ENCODE assay signal across 9 mouse cellular contexts in genomic region chr1:155809706-155810442, GRCm38 (mm10). TPM values are rescaled to one million over a fixed set of nuclear protein-coding genes. Genes with fewer than 3 reads are reported as not detected.
DNase-seq lines count a peak whose midpoint lies in the region; ATAC-seq lines count a peak whose summit lies in the region.
"Had no signal": no experiment of that assay in that cellular context is flagged by ENCODE, and none has a peak within 500 bp of the region (broad histone marks: within the 10 kb centered on the region; RNA-seq: fewer than 3 reads in every experiment).

No protein-coding gene starts in this region.

- 77% methylated on average over 10 of the region's 10 CpGs for WGBS in forebrain, embryonic 12.5 days
- WGBS in forebrain, embryonic 10.5 days, result 83% methylated on average over 10 of the region's 10 CpGs
- WGBS in lung, embryonic 15.5 days, result 35% methylated on average over 10 of the region's 10 CpGs
- WGBS in forebrain, embryonic 16.5 days, result 67% methylated on average over 10 of the region's 10 CpGs

- H3K4me2 ChIP-seq in forebrain, embryonic 12.5 days, result 0 out of 2 replicates have a peak overlapping the region, but pooled peaks have one; percentile 5
- H3K4me2 ChIP-seq in lung, embryonic 15.5 days, result peak overlapping the region; percentile 84
- no peak overlapping the region for H3K4me2 ChIP-seq in forebrain, embryonic 16.5 days (ENCODE audit: low read length)

- DNase-seq in forebrain, embryonic 10.5 days (ENCODE audit: extremely low spot score, low spot score), result no peak
- DNase-seq in Muller cell, postnatal 12 days (ENCODE audit: inconsistent ontology term), result peak; percentile 56
- DNase-seq in heart, postnatal 14 days, result peak; percentile 31 to 51
- peak; percentile 30 to 47 for DNase-seq in urinary bladder, postnatal 36 days (ENCODE audit: low spot score in 2 of 2)

- 0 out of 2 replicates have a peak, but pooled peaks cover 3% of the 10 kb centered on the region for H3K27me3 ChIP-seq in forebrain, embryonic 12.5 days
- H3K27me3 ChIP-seq in forebrain, embryonic 10.5 days (ENCODE audit: poor library complexity, severe bottlenecking), result peaks cover 35% of the 10 kb centered on the region
- H3K27me3 ChIP-seq in lung, embryonic 15.5 days, result no peaks in the 10 kb centered on the region
- no peaks in the 10 kb centered on the region for H3K27me3 ChIP-seq in forebrain, embryonic 16.5 days (replicated peaks; ENCODE audit: control insufficient read depth, insufficient read depth, low read length)

- H3K9me3 ChIP-seq in forebrain, embryonic 12.5 days, result no peaks in the 10 kb centered on the region
- H3K9me3 ChIP-seq in forebrain, embryonic 10.5 days, result no peaks in the 10 kb centered on the region
- H3K9me3 ChIP-seq in lung, embryonic 15.5 days, result no peaks in the 10 kb centered on the region
- no peaks in the 10 kb centered on the region for H3K9me3 ChIP-seq in forebrain, embryonic 16.5 days (ENCODE audit: control insufficient read depth, low read length)

- peaks cover 20% of the 10 kb centered on the region for H3K4me1 ChIP-seq in forebrain, embryonic 12.5 days
- H3K4me1 ChIP-seq in forebrain, embryonic 10.5 days, result peaks cover 28% of the 10 kb centered on the region
- peaks cover 28% of the 10 kb centered on the region for H3K4me1 ChIP-seq in lung, embryonic 15.5 days
- peaks cover 25% of the 10 kb centered on the region for H3K4me1 ChIP-seq in forebrain, embryonic 16.5 days (replicated peaks; ENCODE audit: control insufficient read depth, insufficient read depth, low read length)

- intact Hi-C loops in heart, postnatal 14 days (cut with DNase I), result no loop called here

- no peak overlapping the region for H3K27ac ChIP-seq in forebrain, embryonic 12.5 days
- no peak overlapping the region for H3K27ac ChIP-seq in forebrain, embryonic 10.5 days
- peak overlapping the region; percentile 71 for H3K27ac ChIP-seq in lung, embryonic 15.5 days
- H3K27ac ChIP-seq in forebrain, embryonic 16.5 days (ENCODE audit: low read length), result no peak overlapping the region

- no peak for ATAC-seq in forebrain, embryonic 12.5 days (ENCODE audit: low FRiP score)
- peak; percentile 84 for ATAC-seq in lung, embryonic 15.5 days (ENCODE audit: borderline replicate concordance, extremely low read depth, low FRiP score, low TSS enrichment)
- ATAC-seq in forebrain, embryonic 16.5 days, result no peak
- no peak for ATAC-seq in cerebellum, adult (ENCODE audit: insufficient number of reproducible peaks, low FRiP score, low TSS enrichment)

- no peak overlapping the region for H3K9ac ChIP-seq in forebrain, embryonic 12.5 days
- H3K9ac ChIP-seq in lung, embryonic 15.5 days, result 0 out of 2 replicates have a peak overlapping the region, but pooled peaks have one; percentile 17
- no peak overlapping the region for H3K9ac ChIP-seq in forebrain, embryonic 16.5 days (replicated peaks; ENCODE audit: low read depth, low read length)

- H3K36me3 ChIP-seq in forebrain, embryonic 12.5 days (replicated peaks), result no peaks in the 10 kb centered on the region
- H3K36me3 ChIP-seq in forebrain, embryonic 10.5 days (replicated peaks), result no peaks in the 10 kb centered on the region
- no peaks in the 10 kb centered on the region for H3K36me3 ChIP-seq in lung, embryonic 15.5 days
- no peaks in the 10 kb centered on the region for H3K36me3 ChIP-seq in forebrain, embryonic 16.5 days (ENCODE audit: control insufficient read depth, insufficient read depth)

- H3K4me3 ChIP-seq in forebrain, embryonic 12.5 days (replicated peaks), result no peak overlapping the region
- no peak overlapping the region for H3K4me3 ChIP-seq in forebrain, embryonic 10.5 days
- H3K4me3 ChIP-seq in lung, embryonic 15.5 days, result peak overlapping the region; percentile 6; the same call in 1 of the 2 replicates
- H3K4me3 ChIP-seq in forebrain, embryonic 16.5 days (replicated peaks; ENCODE audit: low read length), result no peak overlapping the region

RNA-seq across cellular contexts. Expression of gene Qsox1, which starts 2.8 kb away (rescaled TPM):
- 16.1 and 16.6 TPM in 2 replicates for polyA plus RNA-seq in forebrain, embryonic 12.5 days (2016; fragmentation: Nextera tagmentation; extraction: Ambion mirVana)
- 15.8 and 16.6 TPM in 2 replicates for polyA plus RNA-seq in forebrain, embryonic 10.5 days (2016; fragmentation: Nextera tagmentation; extraction: Ambion mirVana)
- total RNA-seq in heart, postnatal 14 days (2021), result 10 to 100 TPM; 45.5 to 55.2 TPM
- polyA plus RNA-seq in lung, embryonic 15.5 days (2015; fragmentation: Nextera tagmentation; extraction: Ambion mirVana), result 46.5 and 48.6 TPM in 2 replicates
- polyA plus RNA-seq in forebrain, embryonic 16.5 days (2015; fragmentation: Nextera tagmentation; extraction: Ambion mirVana), result 19.5 and 20.4 TPM in 2 replicates

RNA-seq across cellular contexts. Expression of gene Lhx4, which starts 58.4 kb away (rescaled TPM):
- polyA plus RNA-seq in forebrain, embryonic 12.5 days (2016; fragmentation: Nextera tagmentation; extraction: Ambion mirVana), result 0.14 TPM in 2 replicates
- polyA plus RNA-seq in forebrain, embryonic 10.5 days (2016; fragmentation: Nextera tagmentation; extraction: Ambion mirVana), result not detected in 2 replicates
- not detected for total RNA-seq in heart, postnatal 14 days (2021)
- not detected in 2 replicates for polyA plus RNA-seq in lung, embryonic 15.5 days (2015; fragmentation: Nextera tagmentation; extraction: Ambion mirVana)
- polyA plus RNA-seq in forebrain, embryonic 16.5 days (2015; fragmentation: Nextera tagmentation; extraction: Ambion mirVana), result not detected in 2 replicates
- polyA plus RNA-seq: spleen, adult 2 months had no signal
